Mouse (Mus musculus): ENCODE measurements around the gene Gemin5. TPM values are rescaled to one million over a fixed set of nuclear protein-coding genes. Genes with fewer than 3 reads are reported as not detected.
"Not testable (repeated sequence)": the region's sequence is repeated elsewhere in the genome, so short reads cannot be mapped to it uniquely, and the experiment has no call there.

Gemin5 gene
- polyA plus RNA-seq, 1 experiment from 2014 or later: 27.6 TPM

GRCm38 (mm10) chr11:58100006-58100405, 68.3 kb downstream of the Gemin5 start:
- Histone ChIP-seq H3K9ac (ENCODE audit: low read length) (no peak overlapping the region), H3K4me2 (ENCODE audit: low read depth) (no peak overlapping the region), H3K27ac (ENCODE audit: low read depth, low read length) (no peak overlapping the region), H3K9me3 (ENCODE audit: control insufficient read depth, low read length) (no peaks in the 10 kb centered on the region), H3K36me3 (ENCODE audit: control insufficient read depth, insufficient read depth, low read length) (no peaks in the 10 kb centered on the region), H3K27me3 (ENCODE audit: control insufficient read depth, insufficient read depth, low read length) (peaks cover 7% of the 10 kb centered on the region; the same call in 1 of the 2 replicates), H3K4me3 (ENCODE audit: low read depth, low read length) (no peak overlapping the region), H3K4me1 (ENCODE audit: control insufficient read depth, insufficient read depth, low read length) (0 out of 2 replicates have a peak, but pooled peaks cover 4% of the 10 kb centered on the region)
- 90% methylated on average over 2 of the region's 2 CpGs for WGBS
- DNase-seq (ENCODE audit: low spot score) (no peak), ATAC-seq (ENCODE audit: insufficient read depth, low FRiP score, low TSS enrichment) (no peak)

GRCm38 (mm10) chr11:58098366-58098720, 70.0 kb downstream of the Gemin5 start:
- WGBS: 68% methylated on average over 5 of the region's 5 CpGs
- not testable (repeated sequence) for H3K27ac ChIP-seq (ENCODE audit: low read depth, low read length); H3K36me3 ChIP-seq (ENCODE audit: control insufficient read depth, insufficient read depth, low read length); H3K4me3 ChIP-seq (ENCODE audit: low read depth, low read length); H3K9ac ChIP-seq (ENCODE audit: low read length); H3K4me2 ChIP-seq (ENCODE audit: low read depth); H3K9me3 ChIP-seq (ENCODE audit: control insufficient read depth, low read length); H3K27me3 ChIP-seq (ENCODE audit: control insufficient read depth, insufficient read depth, low read length); H3K4me1 ChIP-seq (ENCODE audit: control insufficient read depth, insufficient read depth, low read length); ATAC-seq (ENCODE audit: insufficient read depth, low FRiP score, low TSS enrichment); DNase-seq (ENCODE audit: low spot score)

DNA sequence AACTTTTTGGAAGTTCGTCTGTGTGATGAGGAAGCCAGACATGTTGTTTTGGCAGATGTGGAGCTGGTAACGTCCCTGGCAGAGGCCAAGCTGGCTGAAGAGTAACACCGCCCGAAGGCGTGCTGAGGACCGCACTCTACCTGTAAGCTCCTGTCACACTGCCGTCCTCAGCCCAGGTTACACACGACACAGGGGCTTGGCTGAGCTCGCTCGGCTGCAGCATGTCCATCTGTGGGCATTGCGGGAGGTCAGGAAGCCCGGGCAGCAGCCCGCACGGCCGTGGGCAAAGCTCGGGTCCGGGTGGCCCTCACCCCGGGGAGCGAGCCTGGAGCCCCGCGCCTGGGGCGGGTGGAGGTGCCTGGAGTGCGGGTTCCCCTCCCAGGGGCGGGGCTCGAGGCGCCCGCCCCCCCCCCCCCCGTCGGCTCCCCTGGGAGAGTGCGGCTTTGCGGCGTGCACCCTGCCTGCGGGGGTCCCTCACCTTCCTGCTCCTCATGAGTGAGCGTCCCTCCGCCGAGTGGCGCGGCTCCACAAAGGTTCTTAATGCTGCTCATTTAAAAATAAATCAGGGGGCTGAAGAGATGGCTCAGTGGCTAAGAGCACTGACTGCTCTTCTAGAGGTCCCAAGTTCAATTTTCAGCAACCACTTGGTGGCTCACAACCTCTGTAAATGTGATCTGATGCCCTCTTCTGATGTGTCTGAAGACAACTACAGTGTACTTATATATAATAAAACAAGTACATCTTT, 70.5 kb downstream of the Gemin5 start:
- Histone ChIP-seq H3K27ac (ENCODE audit: low read depth, low read length) (no peak overlapping the region), H3K36me3 (ENCODE audit: control insufficient read depth, insufficient read depth, low read length) (no peaks in the 10 kb centered on the region), H3K4me2 (ENCODE audit: low read depth) (peak overlapping the region; percentile 61), H3K9me3 (ENCODE audit: control insufficient read depth, low read length) (no peaks in the 10 kb centered on the region), H3K4me1 (ENCODE audit: control insufficient read depth, insufficient read depth, low read length) (no peaks in the 10 kb centered on the region), H3K9ac (ENCODE audit: low read length) (peak overlapping the region; percentile 31), H3K27me3 (ENCODE audit: control insufficient read depth, insufficient read depth, low read length) (peaks cover 7% of the 10 kb centered on the region; the same call in 1 of the 2 replicates), H3K4me3 (ENCODE audit: low read depth, low read length) (peak overlapping the region; percentile 36)
- 1% methylated on average over 26 of the region's 38 CpGs for WGBS
- DNase-seq (ENCODE audit: low spot score) (no peak), ATAC-seq (ENCODE audit: insufficient read depth, low FRiP score, low TSS enrichment) (no peak)

DNA sequence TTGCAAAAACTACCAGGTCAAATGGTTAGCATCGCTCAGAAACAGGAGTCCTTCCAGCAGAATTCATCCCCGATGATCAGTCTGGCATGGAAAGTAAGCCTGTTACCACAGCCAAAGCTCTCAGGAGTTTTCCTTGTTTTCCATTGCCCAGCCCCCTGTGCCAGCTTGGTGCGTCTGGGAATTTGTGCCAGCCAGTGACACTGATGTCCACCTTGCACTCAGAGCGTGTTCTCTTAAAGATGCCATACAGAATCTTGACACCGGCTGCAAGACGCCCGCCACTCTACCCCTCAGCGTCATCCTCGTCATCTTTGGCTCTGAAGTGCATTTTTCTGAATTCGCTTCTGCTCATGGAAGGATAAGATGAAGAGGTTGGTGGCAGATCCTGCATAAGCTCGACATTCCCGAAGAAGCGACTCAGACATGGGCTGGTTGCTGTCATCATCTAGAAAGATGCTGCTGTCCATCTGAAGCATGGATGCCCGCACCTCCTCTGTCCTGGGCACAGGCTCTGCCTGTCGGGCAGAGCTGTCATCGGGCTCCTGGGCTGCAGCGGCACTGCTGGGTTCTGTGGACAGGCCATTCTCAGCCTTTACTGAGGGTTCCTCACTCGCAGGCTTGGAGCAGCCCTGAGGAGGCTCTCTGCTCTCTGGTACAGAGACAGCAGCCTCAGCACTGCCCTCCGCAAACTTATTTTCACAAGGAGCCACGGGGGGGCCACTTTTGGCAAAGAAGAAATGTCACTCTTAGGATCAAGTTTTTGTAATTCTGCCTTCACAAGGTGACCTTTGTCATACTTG, 71.3 kb downstream of the Gemin5 start:
- peaks cover 7% of the 10 kb centered on the region; the same call in 1 of the 2 replicates for H3K27me3 ChIP-seq (ENCODE audit: control insufficient read depth, insufficient read depth, low read length)
- WGBS: 54% methylated on average over 20 of the region's 20 CpGs
- no peak overlapping the region for H3K27ac ChIP-seq (ENCODE audit: low read depth, low read length)
- H3K9ac ChIP-seq (ENCODE audit: low read length): no peak overlapping the region
- DNase-seq (ENCODE audit: low spot score) (no peak), ATAC-seq (ENCODE audit: insufficient read depth, low FRiP score, low TSS enrichment) (no peak)
- no peaks in the 10 kb centered on the region for H3K9me3 ChIP-seq (ENCODE audit: control insufficient read depth, low read length)
- H3K4me2 ChIP-seq (ENCODE audit: low read depth): peak overlapping the region; percentile 14; the same call in 1 of the 2 replicates
- H3K36me3 ChIP-seq (ENCODE audit: control insufficient read depth, insufficient read depth, low read length): no peaks in the 10 kb centered on the region
- no peak overlapping the region for H3K4me3 ChIP-seq (ENCODE audit: low read depth, low read length)
- H3K4me1 ChIP-seq (ENCODE audit: control insufficient read depth, insufficient read depth, low read length): no peaks in the 10 kb centered on the region

GRCm38 (mm10) chr11:58096160-58096559, 72.2 kb downstream of the Gemin5 start:
- Histone ChIP-seq H3K36me3 (ENCODE audit: control insufficient read depth, insufficient read depth, low read length) (no peaks in the 10 kb centered on the region), H3K27me3 (ENCODE audit: control insufficient read depth, insufficient read depth, low read length) (peaks cover 7% of the 10 kb centered on the region; the same call in 1 of the 2 replicates), H3K4me1 (ENCODE audit: control insufficient read depth, insufficient read depth, low read length) (no peaks in the 10 kb centered on the region), H3K9me3 (ENCODE audit: control insufficient read depth, low read length) (no peaks in the 10 kb centered on the region), H3K27ac (ENCODE audit: low read depth, low read length) (no peak overlapping the region), H3K9ac (ENCODE audit: low read length) (no peak overlapping the region), H3K4me3 (ENCODE audit: low read depth, low read length) (no peak overlapping the region), H3K4me2 (ENCODE audit: low read depth) (no peak overlapping the region)
- DNase-seq (ENCODE audit: low spot score) (no peak), ATAC-seq (ENCODE audit: insufficient read depth, low FRiP score, low TSS enrichment) (no peak)
- 85% methylated on average over 5 of the region's 5 CpGs for WGBS

GRCm38 (mm10) chr11:58095561-58095960, 72.8 kb downstream of the Gemin5 start:
- DNase-seq (ENCODE audit: low spot score) (no peak), ATAC-seq (ENCODE audit: insufficient read depth, low FRiP score, low TSS enrichment) (no peak)
- H3K27ac ChIP-seq (ENCODE audit: low read depth, low read length): no peak overlapping the region
- H3K4me2 ChIP-seq (ENCODE audit: low read depth): no peak overlapping the region
- H3K4me3 ChIP-seq (ENCODE audit: low read depth, low read length): no peak overlapping the region
- H3K9me3 ChIP-seq (ENCODE audit: control insufficient read depth, low read length): no peaks in the 10 kb centered on the region
- no peak overlapping the region for H3K9ac ChIP-seq (ENCODE audit: low read length)
- H3K36me3 ChIP-seq (ENCODE audit: control insufficient read depth, insufficient read depth, low read length): no peaks in the 10 kb centered on the region
- H3K27me3 ChIP-seq (ENCODE audit: control insufficient read depth, insufficient read depth, low read length): peaks cover 7% of the 10 kb centered on the region; the same call in 1 of the 2 replicates
- H3K4me1 ChIP-seq (ENCODE audit: control insufficient read depth, insufficient read depth, low read length): no peaks in the 10 kb centered on the region
- WGBS: 100% methylated on average over 1 of the region's 1 CpGs

- 72% methylated on average over 4 of the region's 4 CpGs for WGBS
These were observed 73.6 kb downstream of the Gemin5 start for GRCm38 (mm10) chr11:58094766-58095165.

DNA sequence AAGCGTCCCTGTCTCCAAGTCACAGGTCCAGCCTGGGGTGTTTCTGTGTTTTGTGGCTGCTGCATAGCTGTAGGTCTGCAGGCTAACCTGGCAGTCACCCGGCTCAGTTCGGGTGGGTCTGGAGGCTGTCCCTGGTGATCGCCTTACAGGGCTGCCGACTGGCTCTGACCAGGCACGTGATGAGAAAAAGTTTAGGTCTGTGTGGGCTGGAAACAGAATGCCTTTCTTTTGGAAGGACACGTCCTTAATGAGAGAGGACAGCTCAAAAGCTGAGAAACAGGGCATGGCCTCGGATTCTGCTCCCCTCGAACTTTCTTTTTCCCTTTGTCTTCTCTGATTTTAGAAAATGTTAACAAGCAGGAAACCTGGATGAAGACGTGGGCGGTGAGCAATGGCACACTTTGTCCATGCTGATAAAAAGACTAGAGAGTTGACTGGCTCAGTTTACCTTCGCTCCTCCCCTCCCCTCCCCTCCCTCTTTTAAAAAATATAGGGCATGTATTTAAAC, 75.3 kb downstream of the Gemin5 start, which contains the start of gene Gm12248:
TSS of gene Gm12248 (minus strand) at position 114 of the 508 bp plus-strand sequence.
- no peak for DNase-seq (ENCODE audit: low spot score)
- Histone ChIP-seq H3K4me1 (ENCODE audit: control insufficient read depth, insufficient read depth, low read length) (no peaks in the 10 kb centered on the region), H3K4me2 (ENCODE audit: low read depth) (no peak within 1 kb of the TSS), H3K27me3 (ENCODE audit: control insufficient read depth, insufficient read depth, low read length) (peaks cover 7% of the 10 kb centered on the region; the same call in 1 of the 2 replicates), H3K36me3 (ENCODE audit: control insufficient read depth, insufficient read depth, low read length) (no peaks in the 10 kb centered on the region), H3K9ac (ENCODE audit: low read length) (no peak within 1 kb of the TSS), H3K4me3 (ENCODE audit: low read depth, low read length) (no peak within 1 kb of the TSS), H3K27ac (ENCODE audit: low read depth, low read length) (no peak within 1 kb of the TSS), H3K9me3 (ENCODE audit: control insufficient read depth, low read length) (no peaks in the 10 kb centered on the region)
- WGBS: 28% methylated on average over 12 of the region's 12 CpGs
- no peak for ATAC-seq (ENCODE audit: insufficient read depth, low FRiP score, low TSS enrichment)

More at GRCm38 (mm10) chr11:58094766-58095165, 73.6 kb downstream of the Gemin5 start:
- Histone ChIP-seq H3K27me3 (ENCODE audit: control insufficient read depth, insufficient read depth, low read length) (peaks cover 7% of the 10 kb centered on the region; the same call in 1 of the 2 replicates), H3K9ac (ENCODE audit: low read length) (no peak overlapping the region), H3K36me3 (ENCODE audit: control insufficient read depth, insufficient read depth, low read length) (no peaks in the 10 kb centered on the region), H3K4me3 (ENCODE audit: low read depth, low read length) (no peak overlapping the region), H3K9me3 (ENCODE audit: control insufficient read depth, low read length) (no peaks in the 10 kb centered on the region), H3K27ac (ENCODE audit: low read depth, low read length) (no peak overlapping the region), H3K4me1 (ENCODE audit: control insufficient read depth, insufficient read depth, low read length) (no peaks in the 10 kb centered on the region), H3K4me2 (ENCODE audit: low read depth) (no peak overlapping the region)
- ATAC-seq (ENCODE audit: insufficient read depth, low FRiP score, low TSS enrichment) (no peak), DNase-seq (ENCODE audit: low spot score) (no peak)

Measured in neural tube, embryonic 11.5 days (tissue).